Mouse (Mus musculus): Measurements from ENCODE around the gene Rnf128. TPM values are rescaled to one million over a fixed set of nuclear protein-coding genes. Genes with fewer than 3 reads are reported as not detected.

Gene Rnf128
- total and polyA plus RNA-seq, 3 experiments, result 16.4 to 82.4 (median 69.3) TPM

DNA sequence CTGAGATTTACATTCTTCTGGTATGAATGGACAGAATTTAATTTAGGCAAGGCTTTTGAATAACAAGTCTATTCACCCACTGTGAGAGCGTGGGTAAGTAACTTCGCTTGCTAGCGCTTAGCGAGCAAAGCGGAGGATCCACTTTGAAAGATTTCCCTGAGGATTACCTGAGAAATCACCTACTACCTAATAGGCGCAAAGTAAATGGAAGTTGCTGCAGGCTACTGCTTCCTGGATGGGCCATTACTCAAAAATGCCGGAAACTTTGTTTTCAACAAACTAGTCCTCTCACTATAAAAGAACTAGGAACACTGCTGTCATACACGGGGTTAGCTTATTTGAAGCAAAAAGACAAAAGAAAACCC is 121.3 kb downstream of the Rnf128 start:
- no peaks in the 10 kb centered on the region for H3K4me1 ChIP-seq (ENCODE audit: control insufficient read depth, insufficient read depth, low read length)
- TF ChIP-seq CTCF (IDR thresholded peaks at IDR 0.05) (no peak), EP300 (IDR thresholded peaks at IDR 0.05; ENCODE audit: insufficient read depth, low read depth, low read length) (no peak)
- no peaks in the 10 kb centered on the region for H3K27me3 ChIP-seq (ENCODE audit: control insufficient read depth, insufficient read depth, low read length)
- no peaks in the 10 kb centered on the region for H3K36me3 ChIP-seq (ENCODE audit: control insufficient read depth, insufficient read depth, low read length)
- intact Hi-C loops (cut with DNase I), result no loop called here
- peak overlapping the region; percentile 77 for H3K27ac ChIP-seq
- H3K79me2 ChIP-seq (replicated peaks; ENCODE audit: control insufficient read depth, insufficient read depth, low read length), result no peaks in the 10 kb centered on the region
- peak overlapping the region; percentile 41; the same call in 1 of the 2 replicates for H3K9ac ChIP-seq (ENCODE audit: low read depth, low read length)
- no peak for DNase-seq
- H3K4me3 ChIP-seq, result peak overlapping the region; percentile 63
- 24% methylated on average over 8 of the region's 8 CpGs for WGBS

GRCm38 (mm10) chrX:139684775-139685695 is 121.9 kb downstream of the Rnf128 start, which contains the start of gene Tbc1d8b:
Tbc1d8b (plus strand) TSS chrX:139684996.
- no peaks in the 10 kb centered on the region for H3K27me3 ChIP-seq (ENCODE audit: control insufficient read depth, insufficient read depth, low read length)
- TF ChIP-seq EP300 (IDR thresholded peaks at IDR 0.05; ENCODE audit: insufficient read depth, low read depth, low read length), result no peak
- no peak for TF ChIP-seq CTCF (IDR thresholded peaks at IDR 0.05)
- TF ChIP-seq POLR2A (IDR thresholded peaks at IDR 0.05; ENCODE audit: insufficient read depth, low read depth, low read length), result peak; percentile 64
- H3K4me3 ChIP-seq, result peak within 1 kb of the TSS; percentile 63
- WGBS, result 9% methylated on average over 43 of the region's 43 CpGs
- intact Hi-C loops (cut with DNase I), result no loop called here
- peak within 1 kb of the TSS; percentile 63 for H3K9ac ChIP-seq (ENCODE audit: low read depth, low read length)
- peak; percentile 80 to 88 for DNase-seq
- no peaks in the 10 kb centered on the region for H3K4me1 ChIP-seq (ENCODE audit: control insufficient read depth, insufficient read depth, low read length)
- H3K79me2 ChIP-seq (replicated peaks; ENCODE audit: control insufficient read depth, insufficient read depth, low read length), result no peaks in the 10 kb centered on the region
- H3K36me3 ChIP-seq (ENCODE audit: control insufficient read depth, insufficient read depth, low read length), result no peaks in the 10 kb centered on the region
- H3K27ac ChIP-seq, result peak within 1 kb of the TSS; percentile 78

- no peak within 1 kb of the TSS for H3K27ac ChIP-seq
- no peaks in the 10 kb centered on the region for H3K27me3 ChIP-seq (ENCODE audit: control insufficient read depth, insufficient read depth, low read length)
- H3K36me3 ChIP-seq (ENCODE audit: control insufficient read depth, insufficient read depth, low read length), result no peaks in the 10 kb centered on the region
- H3K9ac ChIP-seq (ENCODE audit: low read depth, low read length), result no peak within 1 kb of the TSS
- no peak for DNase-seq
- TF ChIP-seq POLR2A (IDR thresholded peaks at IDR 0.05; ENCODE audit: insufficient read depth, low read depth, low read length) (no peak), EP300 (IDR thresholded peaks at IDR 0.05; ENCODE audit: insufficient read depth, low read depth, low read length) (no peak), CTCF (IDR thresholded peaks at IDR 0.05) (no peak)
- H3K4me1 ChIP-seq (ENCODE audit: control insufficient read depth, insufficient read depth, low read length), result no peaks in the 10 kb centered on the region
- H3K79me2 ChIP-seq (replicated peaks; ENCODE audit: control insufficient read depth, insufficient read depth, low read length), result no peaks in the 10 kb centered on the region
- no peak within 1 kb of the TSS for H3K4me3 ChIP-seq
- 95% methylated on average over 8 of the region's 8 CpGs for WGBS
- intact Hi-C loops (cut with DNase I), result no loop called here
These were observed 151.3 kb downstream of the Rnf128 start, which contains the start of gene Gm15013 for GRCm38 (mm10) chrX:139714381-139714780. Gm15013 (minus strand) TSS chrX:139714481.

DNA sequence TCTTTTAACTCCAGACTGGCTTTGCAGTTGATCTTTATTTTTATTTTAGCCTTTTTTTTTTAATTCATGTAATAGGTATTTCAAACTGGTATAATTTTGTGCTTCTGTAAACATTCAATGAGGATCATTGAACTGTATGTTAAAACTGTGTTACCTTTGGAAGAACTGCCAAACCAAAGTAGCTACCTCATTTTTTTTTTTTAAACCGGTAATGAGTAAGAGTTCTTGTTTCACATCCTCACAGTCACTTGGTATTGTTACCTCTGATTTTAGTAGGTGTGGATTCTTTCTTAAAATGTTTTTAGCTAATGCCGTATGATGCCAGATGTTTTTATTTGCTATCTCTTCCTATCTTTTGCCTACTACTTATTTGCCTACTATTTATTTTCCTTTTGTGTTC is 159.2 kb downstream of the Rnf128 start:
- Histone ChIP-seq H3K79me2 (replicated peaks; ENCODE audit: control insufficient read depth, insufficient read depth, low read length) (no peaks in the 10 kb centered on the region), H3K9ac (ENCODE audit: low read depth, low read length) (no peak overlapping the region), H3K27ac (no peak overlapping the region), H3K27me3 (ENCODE audit: control insufficient read depth, insufficient read depth, low read length) (no peaks in the 10 kb centered on the region), H3K4me1 (ENCODE audit: control insufficient read depth, insufficient read depth, low read length) (no peaks in the 10 kb centered on the region), H3K4me3 (no peak overlapping the region), H3K36me3 (ENCODE audit: control insufficient read depth, insufficient read depth, low read length) (no peaks in the 10 kb centered on the region)
- intact Hi-C loops (cut with DNase I), result no loop called here
- TF ChIP-seq POLR2A (IDR thresholded peaks at IDR 0.05; ENCODE audit: insufficient read depth, low read depth, low read length) (no peak), CTCF (IDR thresholded peaks at IDR 0.05) (no peak), EP300 (IDR thresholded peaks at IDR 0.05; ENCODE audit: insufficient read depth, low read depth, low read length) (no peak)
- 81% methylated on average over 2 of the region's 2 CpGs for WGBS
- DNase-seq, result no peak

Other genes with a start within 250 kb of the Rnf128 start
- not detected for gene Trap1a, start 229.6 kb upstream of the Rnf128 start, total RNA-seq (2021)
- gene Trap1a, start 229.6 kb upstream of the Rnf128 start, polyA plus RNA-seq (2012; rRNA removed), result not detected in 2 replicates
- gene D330045A20Rik, start 82.9 kb upstream of the Rnf128 start, total RNA-seq (2021), result under 1 TPM; 0.05 to 0.07 TPM
- gene D330045A20Rik, start 82.9 kb upstream of the Rnf128 start, polyA plus RNA-seq (2012; rRNA removed), result 0.04 and 0.06 TPM in 2 replicates
- gene Tbc1d8b, start 121.7 kb downstream of the Rnf128 start, total RNA-seq (2021), result 1 to 10 TPM; 4.9 to 6.3 TPM
- 1.2 and 3.2 TPM in 2 replicates for gene Tbc1d8b, start 121.7 kb downstream of the Rnf128 start, polyA plus RNA-seq (2012; rRNA removed)
- not detected for gene Gm15013, start 151.2 kb downstream of the Rnf128 start, total RNA-seq (2021)
- gene Gm15013, start 151.2 kb downstream of the Rnf128 start, polyA plus RNA-seq (2012; rRNA removed), result 0.29 TPM in 1 of 2 replicates, not detected in the other
- not detected for gene Ripply1, start 219.0 kb downstream of the Rnf128 start, total RNA-seq (2021)
- not detected in 2 replicates for gene Ripply1, start 219.0 kb downstream of the Rnf128 start, polyA plus RNA-seq (2012; rRNA removed)
- not detected for gene Cldn2, start 237.5 kb downstream of the Rnf128 start, total RNA-seq (2021)
- 0.16 TPM in 1 of 2 replicates, not detected in the other for gene Cldn2, start 237.5 kb downstream of the Rnf128 start, polyA plus RNA-seq (2012; rRNA removed)

Measured in heart, adult 2 months (tissue).